In genomic region chr7:139998691-139999350, GRCm38 (mm10) we compare ENCODE assay signal across 20 mouse cellular contexts. TPM values are rescaled to one million over a fixed set of nuclear protein-coding genes. Genes with fewer than 3 reads are reported as not detected.
DNase-seq lines count a peak whose midpoint lies in the region; ATAC-seq lines count a peak whose summit lies in the region.
"Had no signal": no experiment of that assay in that cellular context is flagged by ENCODE, and none has a peak within 500 bp of the region (broad histone marks: within the 10 kb centered on the region; RNA-seq: fewer than 3 reads in every experiment).

No protein-coding gene starts in this region.

- no peak for DNase-seq in frontal cortex, postnatal 10 days (ENCODE audit: low spot score in 2 of 2)
- peak; percentile 53 for DNase-seq in layer of hippocampus, adult 9-11 months
- DNase-seq in layer of hippocampus, postnatal 10 days (ENCODE audit: low spot score in 2 of 2): no peak
- peak; percentile 32 for DNase-seq in testis, postnatal 10 days (ENCODE audit: low spot score)
- DNase-seq in testis, postnatal 14 days (ENCODE audit: low spot score): no peak
- DNase-seq: adrenal gland, postnatal 10 days; cerebellum, adult 11 months; cerebellum, postnatal 25 days; heart, adult 2 months; spleen, adult 18-20 months had no signal

- ATAC-seq in frontal cortex, adult (ENCODE audit: low TSS enrichment): peak; percentile 75
- ATAC-seq in granulocyte monocyte progenitor cell, adult 5-6 weeks (replicated peaks; ENCODE audit: poor library complexity, severe bottlenecking): no peak
- ATAC-seq: CD4-positive, CD25-positive, alpha-beta regulatory T cell, adult 4 months; forebrain, embryonic 16.5 days; hindbrain, postnatal 0 days; intestine, postnatal 0 days; liver, embryonic 12.5 days; Patski had no signal

RNA-seq across cellular contexts. Expression of gene Adam8, which starts 6.5 kb away (rescaled TPM):
- total RNA-seq in layer of hippocampus, postnatal 10 days (2021): 1 to 10 TPM; 1.3 to 2.4 TPM
- total RNA-seq in granulocyte monocyte progenitor cell, adult 5-6 weeks (2014; fragmentation: Nextera tagmentation): 0.38 TPM in 1 of 2 replicates, not detected in the other
- 0.99 and 1.3 TPM in 2 replicates for total RNA-seq in granulocyte monocyte progenitor cell, adult 5-6 weeks (2017)

RNA-seq across cellular contexts. Expression of gene 6430531B16Rik, which starts 20.3 kb away (rescaled TPM):
- 1 to 10 TPM in 1 of 2 experiments, under 1 TPM in 1; 0.87 to 1.0 TPM for total RNA-seq in layer of hippocampus, postnatal 10 days (2021)
- total RNA-seq in granulocyte monocyte progenitor cell, adult 5-6 weeks (2014; fragmentation: Nextera tagmentation): 0.62 TPM in 1 of 2 replicates, not detected in the other
- 0.52 TPM in 1 of 2 replicates, not detected in the other for total RNA-seq in granulocyte monocyte progenitor cell, adult 5-6 weeks (2017)
- total RNA-seq: gastrocnemius, adult 8-10 months; heart, adult 2 months had no signal

RNA-seq across cellular contexts. Expression of gene Zfp511, which starts 37.4 kb away (rescaled TPM):
- 10 to 100 TPM; 22.3 to 24.9 TPM for total RNA-seq in layer of hippocampus, postnatal 10 days (2021)
- 21.3 and 21.5 TPM in 2 replicates for total RNA-seq in granulocyte monocyte progenitor cell, adult 5-6 weeks (2014; fragmentation: Nextera tagmentation)
- 20.6 and 21.5 TPM in 2 replicates for total RNA-seq in granulocyte monocyte progenitor cell, adult 5-6 weeks (2017)

RNA-seq across cellular contexts. Expression of gene Tubgcp2, which starts 37.6 kb away (rescaled TPM):
- 10 to 100 TPM; 40.8 TPM for total RNA-seq in layer of hippocampus, postnatal 10 days (2021)
- total RNA-seq in granulocyte monocyte progenitor cell, adult 5-6 weeks (2014; fragmentation: Nextera tagmentation): 19.2 and 34.8 TPM in 2 replicates
- 36.3 and 40.4 TPM in 2 replicates for total RNA-seq in granulocyte monocyte progenitor cell, adult 5-6 weeks (2017)

RNA-seq across cellular contexts. Expression of gene Msx3, which starts 50.1 kb away (rescaled TPM):
- total RNA-seq in layer of hippocampus, postnatal 10 days (2021): under 1 TPM; 0.16 to 0.20 TPM
- not detected in 2 replicates for total RNA-seq in granulocyte monocyte progenitor cell, adult 5-6 weeks (2014; fragmentation: Nextera tagmentation)
- total RNA-seq in granulocyte monocyte progenitor cell, adult 5-6 weeks (2017): not detected in 2 replicates
- total RNA-seq: adrenal gland, postnatal 10 days; gastrocnemius, adult 8-10 months; heart, adult 2 months; hematopoietic stem cell, adult 5-6 weeks had no signal

Comparison
In these comparisons a context has a peak if more than half of its experiments do, and no peak if none do; other contexts are left out.
1. DNase-seq: peak in layer of hippocampus, adult 9-11 months (single experiment) and testis, postnatal 10 days (single experiment); none in frontal cortex, postnatal 10 days (0 of 2), layer of hippocampus, postnatal 10 days (0 of 2) and testis, postnatal 14 days (single experiment).